Mouse (Mus musculus) midbrain, postnatal 0 days (tissue): ENCODE data around the gene Il17rd. TPM values are rescaled to one million over a fixed set of nuclear protein-coding genes. Genes with fewer than 3 reads are reported as not detected.

Experiments used
- ATAC-seq: fragments of 200-750 bp; cut with Nextera tagmentation; 2 replicates; pipeline ENCODE4 v1.8.0; 2017; ENCODE audit warnings: moderate number of reproducible peaks, mild to moderate bottlenecking, moderate TSS enrichment, moderate library complexity; ENCODE audit not compliant: low FRiP score
- DNase-seq: peaks from one replicate; pipeline ENCODE4 v3.0.0-alpha.2; 2015; ENCODE audit warnings: low spot score
- H3K27ac ChIP-seq: fragments of 300-500 bp; sonication (generic); 2 replicates; pipeline ENCODE4 v1.5.1; 2014; ENCODE audit warnings: low read depth, mild to moderate bottlenecking, low read length, mixed read lengths
- H3K27me3 ChIP-seq: fragments of 300-500 bp; sonication (generic); 2 replicates; pipeline ENCODE4 v1.6.1; 2014; ENCODE audit warnings: low read length, control low read depth, mixed read lengths; ENCODE audit not compliant: insufficient read depth
- H3K36me3 ChIP-seq: fragments of 300-500 bp; sonication (generic); 2 replicates; pipeline ENCODE4 v1.6.1; 2014; ENCODE audit warnings: low read length, control low read depth, mixed read lengths; ENCODE audit not compliant: insufficient read depth
- H3K4me1 ChIP-seq: fragments of 300-500 bp; sonication (generic); 2 replicates; pipeline ENCODE4 v1.6.1; 2014; ENCODE audit warnings: mild to moderate bottlenecking, control low read depth, antibody characterized with exemption, low read length, mixed read lengths; ENCODE audit not compliant: insufficient read depth
- H3K4me2 ChIP-seq: fragments of 300-500 bp; sonication (generic); 2 replicates; pipeline ENCODE4 v1.6.1; 2014; ENCODE audit warnings: low read depth, mild to moderate bottlenecking, low read length, mixed read lengths; ENCODE audit not compliant: poor library complexity, severe bottlenecking
- H3K4me3 ChIP-seq: fragments of 300-500 bp; sonication (generic); 2 replicates; pipeline ENCODE4 v1.5.1; 2014; ENCODE audit warnings: low read depth, mild to moderate bottlenecking, low read length, moderate library complexity
- H3K9ac ChIP-seq: fragments of 300-500 bp; sonication (generic); replicated peaks from 2 replicates; pipeline ENCODE4 v1.6.1; 2014; ENCODE audit warnings: mild to moderate bottlenecking, low read length, moderate library complexity, mixed read lengths; ENCODE audit not compliant: poor library complexity, severe bottlenecking
- H3K9me3 ChIP-seq: fragments of 300-500 bp; sonication (generic); 2 replicates; pipeline ENCODE4 v1.6.1; 2016; ENCODE audit warnings: low read length, control low read depth
- CTCF ChIP-seq: IDR thresholded peaks from 2 replicates; pipeline ENCODE4 v1.5.1; 2016; ENCODE audit warnings: antibody characterized with exemption, mild to moderate bottlenecking
- WGBS: fragments of 180-500 bp; shearing (Covaris S2); extraction: QIAGEN DNeasy Blood & Tissue Kit; methylation state at CpG from one replicate; pipeline ENCODE4 v1.1.7; 2014; 5-methylcytosine and 5-hydroxymethylcytosine counted together
- polyA plus RNA-seq: library from polyadenylated mRNA; unstranded; fragments of >200 nt; fragmentation: Nextera tagmentation; extraction: Ambion mirVana; gene quantifications from 2 replicates; pipeline ENCODE4 v1.2.1, GENCODE M21; 2015
- total RNA-seq: library from RNA; depleted of rRNA; stranded (reverse); fragments of >200 nt; gene quantifications from 2 replicates; pipeline ENCODE4 v1.2.3, GENCODE M21; 2014; rRNA removed

The Il17rd gene
- total and polyA plus RNA-seq, 2 experiments from 2014 or later: 1.5 to 9.1 TPM

DNA sequence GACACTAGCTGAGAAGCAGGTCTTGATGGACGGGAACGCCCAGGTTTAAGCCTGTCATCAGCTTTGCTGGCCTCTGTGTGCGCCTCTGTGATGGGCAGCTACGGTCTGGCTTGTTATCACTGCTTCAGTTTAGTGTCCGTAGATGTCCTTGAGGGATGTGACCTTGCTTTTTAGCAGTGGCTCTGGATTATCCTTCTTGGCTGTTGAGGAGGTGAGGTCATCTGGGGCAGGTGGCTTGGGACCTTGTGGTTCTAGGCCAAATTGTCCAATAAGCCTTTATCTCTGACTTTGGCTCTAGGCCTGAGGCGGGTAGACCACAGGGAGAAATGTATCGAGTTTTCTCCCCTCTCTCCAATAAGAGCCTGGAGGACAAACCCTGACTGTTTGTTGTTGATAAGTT is 109.0 kb downstream of the Il17rd start:
- no peak for TF ChIP-seq CTCF
- H3K4me3 ChIP-seq: no peak overlapping the region
- H3K27ac ChIP-seq: no peak overlapping the region
- no peak overlapping the region for H3K9ac ChIP-seq
- 91% methylated on average over 7 of the region's 7 CpGs for WGBS
- no peaks in the 10 kb centered on the region for H3K36me3 ChIP-seq
- DNase-seq: no peak
- no peak for ATAC-seq
- H3K9me3 ChIP-seq: no peaks in the 10 kb centered on the region
- H3K27me3 ChIP-seq: no peaks in the 10 kb centered on the region
- H3K4me1 ChIP-seq: no peaks in the 10 kb centered on the region
- no peak overlapping the region for H3K4me2 ChIP-seq

DNA sequence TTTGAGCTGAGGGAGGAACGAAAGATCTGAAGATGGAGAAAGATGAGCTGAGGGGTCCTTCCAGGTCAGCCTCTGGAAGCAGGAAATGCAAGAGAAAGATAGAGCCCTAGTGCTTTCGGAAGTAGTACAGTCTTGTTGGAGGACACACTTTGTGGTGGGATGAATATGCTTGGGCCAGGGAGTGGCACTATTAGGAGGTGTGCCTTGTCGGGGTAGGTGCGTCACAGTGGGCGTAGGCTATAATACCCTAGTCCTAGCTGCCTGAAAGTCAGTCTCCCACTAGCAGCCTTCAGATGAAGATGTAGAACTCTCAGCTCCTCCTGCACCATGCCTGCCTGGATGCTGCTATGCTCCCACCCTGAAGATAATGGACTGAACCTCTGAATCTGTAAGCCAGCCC is 110.7 kb downstream of the Il17rd start:
- no peaks in the 10 kb centered on the region for H3K27me3 ChIP-seq
- ATAC-seq (no peak), DNase-seq (no peak)
- no peaks in the 10 kb centered on the region for H3K4me1 ChIP-seq
- no peak overlapping the region for H3K27ac ChIP-seq
- no peaks in the 10 kb centered on the region for H3K9me3 ChIP-seq
- no peak overlapping the region for H3K4me2 ChIP-seq
- no peaks in the 10 kb centered on the region for H3K36me3 ChIP-seq
- H3K4me3 ChIP-seq: no peak overlapping the region
- TF ChIP-seq CTCF: no peak
- 98% methylated on average over 5 of the region's 5 CpGs for whole genome bisulfite sequencing
- H3K9ac ChIP-seq: no peak overlapping the region

DNA sequence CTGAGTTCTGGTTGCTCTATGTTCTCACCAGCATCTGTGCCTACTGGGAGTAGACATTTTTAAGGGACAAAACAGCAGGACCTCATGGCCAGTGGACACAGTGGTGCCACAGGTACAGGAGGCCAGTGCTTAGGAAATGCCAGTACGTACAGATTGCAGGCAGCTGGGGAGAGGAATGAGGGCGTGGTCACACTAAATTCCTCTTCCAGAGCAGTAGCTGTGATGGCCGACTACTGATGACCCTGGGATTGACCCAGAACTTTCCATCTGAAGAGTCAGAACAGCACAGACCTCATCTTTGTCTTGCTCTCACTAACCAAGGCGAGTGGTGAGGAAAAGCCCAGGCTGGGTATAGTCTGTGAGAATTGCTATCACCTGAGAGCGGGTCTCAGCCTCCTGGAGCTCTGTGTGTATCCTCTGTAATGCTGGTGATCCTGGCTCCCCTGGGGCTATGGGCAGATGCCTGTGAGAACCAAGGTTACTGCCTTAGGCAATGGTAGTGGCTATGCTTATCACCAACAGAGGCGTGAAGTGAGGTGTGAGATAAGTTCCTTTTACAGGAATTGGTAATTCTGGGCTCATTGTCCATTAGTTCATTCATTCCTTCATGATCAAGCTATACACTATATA is 111.4 kb downstream of the Il17rd start:
- Histone ChIP-seq H3K4me3 (no peak overlapping the region), H3K27me3 (no peaks in the 10 kb centered on the region), H3K36me3 (no peaks in the 10 kb centered on the region), H3K4me1 (peaks cover 3% of the 10 kb centered on the region; the same call in 1 of the 2 replicates), H3K9ac (no peak overlapping the region), H3K4me2 (no peak overlapping the region), H3K27ac (no peak overlapping the region), H3K9me3 (no peaks in the 10 kb centered on the region)
- ATAC-seq (no peak), DNase-seq (no peak)
- TF ChIP-seq CTCF: no peak
- WGBS: 79% methylated on average over 6 of the region's 6 CpGs

DNA sequence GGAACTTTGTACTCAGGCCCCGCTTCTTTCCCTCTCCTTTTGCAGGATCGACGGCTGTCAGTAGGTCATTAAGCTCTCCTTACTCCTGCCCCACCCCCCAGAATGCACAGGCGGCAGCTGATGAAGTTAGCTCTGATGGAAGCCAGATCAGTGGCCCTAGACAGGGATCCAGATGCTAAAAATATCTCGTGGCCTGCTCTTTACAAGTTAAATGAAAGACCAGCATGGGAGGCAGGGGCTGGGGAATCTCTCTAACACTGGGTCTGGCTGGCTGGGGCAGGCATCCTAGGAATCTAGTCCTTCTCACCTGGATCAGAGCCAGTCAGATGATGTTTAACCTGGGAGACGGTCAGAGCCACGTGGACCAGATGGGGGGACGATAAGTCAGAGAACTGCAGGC is 112.7 kb downstream of the Il17rd start:
- no peak for TF ChIP-seq CTCF
- no peaks in the 10 kb centered on the region for H3K27me3 ChIP-seq
- no peak overlapping the region for H3K4me3 ChIP-seq
- H3K4me2 ChIP-seq: no peak overlapping the region
- ATAC-seq: no peak
- no peak for DNase-seq
- H3K4me1 ChIP-seq: peaks cover 3% of the 10 kb centered on the region; the same call in 1 of the 2 replicates
- H3K36me3 ChIP-seq: no peaks in the 10 kb centered on the region
- H3K9me3 ChIP-seq: no peaks in the 10 kb centered on the region
- H3K9ac ChIP-seq: no peak overlapping the region
- 57% methylated on average over 8 of the region's 8 CpGs for WGBS
- no peak overlapping the region for H3K27ac ChIP-seq

DNA sequence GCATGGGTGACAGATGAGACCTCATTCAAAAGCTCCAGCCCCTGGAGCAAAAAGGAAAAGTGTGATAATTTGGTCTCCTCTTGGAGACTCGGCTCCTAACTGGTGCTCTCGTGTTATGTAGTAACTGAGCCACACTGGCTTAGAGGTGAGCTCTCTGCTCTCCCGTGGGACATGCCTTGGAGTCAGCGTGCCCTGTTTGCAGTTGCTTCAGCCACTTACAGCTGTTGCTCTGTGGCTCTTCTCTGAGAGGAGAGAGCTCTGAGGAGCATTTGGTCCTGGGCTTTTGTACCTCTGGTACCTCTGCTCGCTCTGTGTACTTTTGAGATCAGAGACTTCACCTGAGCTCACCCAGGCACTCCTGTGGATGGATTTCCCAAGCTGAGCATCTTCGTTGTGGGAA is 116.3 kb downstream of the Il17rd start:
- Histone ChIP-seq H3K4me2 (no peak overlapping the region), H3K4me3 (no peak overlapping the region), H3K27me3 (no peaks in the 10 kb centered on the region), H3K4me1 (peaks cover 3% of the 10 kb centered on the region; the same call in 1 of the 2 replicates), H3K9ac (no peak overlapping the region), H3K9me3 (no peaks in the 10 kb centered on the region), H3K36me3 (no peaks in the 10 kb centered on the region), H3K27ac (no peak overlapping the region)
- whole genome bisulfite sequencing: 77% methylated on average over 6 of the region's 6 CpGs
- ATAC-seq (no peak), DNase-seq (no peak)
- TF ChIP-seq CTCF: no peak

DNA sequence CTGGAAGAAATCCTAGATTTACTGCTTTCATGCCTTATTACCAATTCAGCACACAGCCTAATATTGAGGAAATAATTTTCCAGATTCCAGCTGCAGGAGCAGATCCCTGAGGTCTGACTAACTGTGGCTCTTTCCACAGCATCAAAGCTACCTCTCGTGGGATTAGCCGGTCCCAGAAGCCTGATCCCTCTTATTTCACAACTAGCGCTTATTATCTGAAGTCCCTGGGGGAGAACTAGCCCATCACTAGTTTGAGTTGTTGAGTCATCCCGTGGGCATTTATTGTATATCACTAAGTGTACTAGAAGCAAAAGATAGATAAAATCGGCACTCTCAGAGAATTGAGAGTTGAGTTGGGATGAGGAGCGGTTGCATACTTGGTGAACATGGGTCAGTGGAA is 117.3 kb downstream of the Il17rd start:
- H3K9ac ChIP-seq: no peak overlapping the region
- WGBS: 55% methylated on average over 6 of the region's 6 CpGs
- no peaks in the 10 kb centered on the region for H3K27me3 ChIP-seq
- no peaks in the 10 kb centered on the region for H3K36me3 ChIP-seq
- ATAC-seq (no peak), DNase-seq (no peak)
- H3K4me3 ChIP-seq: no peak overlapping the region
- peaks cover 3% of the 10 kb centered on the region; the same call in 1 of the 2 replicates for H3K4me1 ChIP-seq
- no peak for TF ChIP-seq CTCF
- H3K4me2 ChIP-seq: no peak overlapping the region
- H3K27ac ChIP-seq: no peak overlapping the region
- no peaks in the 10 kb centered on the region for H3K9me3 ChIP-seq

Other genes with a start within 250 kb of the Il17rd start
- not detected in 2 replicates for gene Asb14, start 144.4 kb upstream of the Il17rd start, total RNA-seq
- 0.38 TPM in 1 of 2 replicates, not detected in the other for gene Asb14, start 144.4 kb upstream of the Il17rd start, polyA plus RNA-seq
- 43.7 and 68.2 TPM in 2 replicates for gene Appl1, start 67.7 kb upstream of the Il17rd start, total RNA-seq
- gene Appl1, start 67.7 kb upstream of the Il17rd start, polyA plus RNA-seq: 51.9 and 65.8 TPM in 2 replicates
- gene Hesx1, start 44.5 kb upstream of the Il17rd start, total RNA-seq: 0.88 TPM in 1 of 2 replicates, not detected in the other
- gene Hesx1, start 44.5 kb upstream of the Il17rd start, polyA plus RNA-seq: 0.16 and 0.40 TPM in 2 replicates
- 17.0 and 18.6 TPM in 2 replicates for gene Arhgef3, start 76.0 kb downstream of the Il17rd start, total RNA-seq
- gene Arhgef3, start 76.0 kb downstream of the Il17rd start, polyA plus RNA-seq: 11.1 and 13.3 TPM in 2 replicates